Mouse (Mus musculus) olfactory bulb, adult 2 months (tissue): ENCODE measurements at regions not wholly inside any gene's neighbourhood (a gene's known extent, or its start where the extent isn't known, plus 50 kb on each side); places are given as distances from the start of the nearest gene placed in this dataset.
"Not testable (repeated sequence)": the region's sequence is repeated elsewhere in the genome, so short reads cannot be mapped to it uniquely, and the experiment has no call there.

ENCODE experiments used
- H3K27ac ChIP-seq: fragments of 200-500 bp; 2 replicates; pipeline ENCODE4 v1.5.1; 2012; ENCODE audit warnings: low read depth, low read length; ENCODE audit not compliant: insufficient read depth
- H3K4me1 ChIP-seq: fragments of 200-500 bp; 2 replicates; pipeline ENCODE4 v1.6.1; 2012; ENCODE audit warnings: low read length; ENCODE audit not compliant: control insufficient read depth, insufficient read depth
- H3K4me3 ChIP-seq: fragments of 200-500 bp; 2 replicates; pipeline ENCODE4 v1.5.1; 2012; ENCODE audit warnings: mild to moderate bottlenecking, low read depth, low read length, moderate library complexity; ENCODE audit not compliant: insufficient read depth
- CTCF ChIP-seq: fragments of 200-500 bp; IDR thresholded peaks from 2 replicates; pipeline ENCODE4 v1.5.1; 2012; ENCODE audit warnings: low read depth, mild to moderate bottlenecking, low read length, moderate library complexity; ENCODE audit not compliant: insufficient read depth
- POLR2A ChIP-seq: fragments of 200-500 bp; IDR thresholded peaks from 2 replicates; pipeline ENCODE4 v1.6.1; 2012; ENCODE audit warnings: mild to moderate bottlenecking, low read depth, low read length, moderate library complexity; ENCODE audit not compliant: insufficient read depth
- WGBS: fragments of 180-500 bp; shearing (Covaris S2); methylation state at CpG from one replicate; pipeline ENCODE4 v1.1.7; 2018; 5-methylcytosine and 5-hydroxymethylcytosine counted together

DNA sequence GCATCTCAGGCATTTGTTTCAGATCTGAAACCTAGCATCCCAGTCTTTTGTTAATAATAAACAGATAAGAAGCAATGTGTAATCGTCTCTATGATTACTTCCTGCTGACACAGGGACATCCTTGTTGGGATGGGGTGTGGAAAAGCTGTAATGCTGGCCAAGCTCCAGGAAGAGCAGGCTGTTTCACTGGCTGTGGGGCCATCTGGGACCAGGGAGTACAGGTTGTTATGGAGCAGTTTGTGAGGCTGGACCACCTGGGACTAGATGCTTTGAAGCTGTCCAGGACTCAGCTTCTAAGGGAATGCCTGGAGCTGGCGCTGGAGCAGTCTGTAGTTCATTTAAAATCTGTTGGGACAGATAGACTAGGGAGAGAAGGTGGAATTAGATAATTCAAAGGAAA is 361.5 kb downstream of the Fut8 start:
- H3K4me3 ChIP-seq: no peak overlapping the region
- TF ChIP-seq CTCF (no peak), POLR2A (no peak)
- no peaks in the 10 kb centered on the region for H3K4me1 ChIP-seq
- H3K27ac ChIP-seq: no peak overlapping the region
- WGBS: 78% methylated on average over 2 of the region's 2 CpGs

DNA sequence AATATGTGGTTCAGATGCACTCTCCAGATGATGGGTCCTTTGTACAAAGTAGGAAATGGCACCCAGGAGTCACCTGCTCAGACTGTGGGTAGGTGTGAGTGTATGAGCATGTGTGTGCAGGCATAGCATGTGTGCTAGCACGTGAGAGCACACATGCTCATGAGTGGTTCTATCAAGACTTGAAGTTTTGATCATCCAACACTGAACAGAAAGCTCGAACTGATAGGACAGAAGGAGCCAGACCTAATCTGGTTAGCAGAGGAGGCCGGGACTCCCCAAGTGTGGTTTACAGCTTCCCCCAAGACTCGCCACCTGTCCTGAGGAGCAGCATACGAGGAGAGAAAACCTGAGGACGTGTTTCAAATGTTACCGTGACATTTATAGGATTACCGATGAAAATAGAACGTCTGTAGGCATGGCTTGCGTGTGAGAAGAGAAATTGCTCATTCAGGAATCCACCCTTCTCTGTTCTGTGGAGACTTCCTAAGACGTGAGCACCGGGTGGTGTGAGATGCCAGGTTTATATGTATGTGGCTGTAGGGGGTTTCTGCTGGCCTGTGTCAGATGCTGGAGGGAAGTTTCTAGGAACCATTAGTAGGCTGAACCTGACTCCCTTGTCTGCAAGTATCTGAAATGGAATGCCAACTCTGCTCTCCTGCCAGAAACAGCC is 366.0 kb downstream of the Fut8 start:
- Histone ChIP-seq H3K4me3 (no peak overlapping the region), H3K27ac (no peak overlapping the region), H3K4me1 (no peaks in the 10 kb centered on the region)
- 86% methylated on average over 12 of the region's 12 CpGs for WGBS
- TF ChIP-seq POLR2A: no peak
- no peak for TF ChIP-seq CTCF

DNA sequence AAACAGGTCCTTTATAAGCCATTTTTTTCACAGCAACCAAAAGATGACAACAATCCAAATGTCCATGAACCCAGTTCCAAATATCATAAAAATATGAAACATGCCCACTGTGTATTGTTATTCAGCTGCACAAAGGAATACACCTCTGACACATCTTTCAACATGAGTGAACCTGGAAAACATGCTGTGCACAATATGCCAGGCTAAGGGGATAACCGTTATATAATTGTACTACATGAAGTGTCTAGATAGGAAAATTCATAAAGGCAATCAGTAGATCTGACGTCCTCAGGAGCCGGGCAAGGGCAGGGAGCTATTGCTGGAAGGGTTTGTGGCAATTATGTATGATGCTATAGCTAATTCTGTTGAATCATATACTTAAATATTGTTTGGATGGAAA is 379.6 kb downstream of the Fut8 start:
- TF ChIP-seq CTCF (no peak), POLR2A (no peak)
- Histone ChIP-seq H3K4me3 (no peak overlapping the region), H3K4me1 (no peaks in the 10 kb centered on the region), H3K27ac (no peak overlapping the region)
- WGBS: 97% methylated on average over 3 of the region's 3 CpGs

DNA sequence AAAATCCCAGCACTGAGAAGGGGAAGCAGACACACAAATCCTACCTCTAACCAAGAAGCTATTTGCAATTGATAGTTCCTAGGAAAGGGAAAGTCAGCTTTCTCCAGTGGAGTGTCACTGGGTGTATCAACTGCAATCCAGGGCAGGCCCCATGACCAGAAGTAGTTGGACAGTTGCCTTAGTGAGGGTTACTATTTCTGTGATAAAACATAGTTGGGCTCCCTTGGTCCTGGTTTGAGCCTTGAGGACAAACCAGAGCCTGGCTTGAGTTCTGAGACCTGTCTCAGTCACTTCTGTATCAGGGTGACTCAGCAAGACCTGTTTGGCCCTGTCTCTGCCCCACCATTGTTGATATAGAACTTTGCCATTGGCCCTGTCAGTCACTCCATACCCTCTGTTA is 384.3 kb downstream of the Fut8 start:
- TF ChIP-seq POLR2A: no peak
- no peak for TF ChIP-seq CTCF
- H3K4me3 ChIP-seq: no peak overlapping the region

DNA sequence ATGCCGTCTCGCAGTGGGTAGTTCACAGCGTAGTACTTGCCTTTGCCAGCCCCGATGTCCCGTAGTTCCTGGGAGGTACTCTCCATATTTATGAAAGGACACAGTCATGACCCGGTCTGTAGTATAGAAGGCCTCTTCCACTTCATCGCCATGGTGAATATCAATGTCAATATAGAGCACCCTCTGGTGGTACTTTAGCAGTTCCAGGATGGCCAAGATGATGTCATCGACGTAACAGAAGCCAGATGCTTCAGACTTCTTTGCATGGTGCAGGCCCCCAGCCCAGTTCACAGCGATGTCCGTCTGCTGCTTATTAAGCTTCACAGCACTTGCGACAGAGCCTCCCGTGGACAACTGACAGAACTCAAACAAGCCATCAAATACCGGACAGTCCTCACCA is 386.4 kb downstream of the Fut8 start:
- H3K27ac ChIP-seq, H3K4me1 ChIP-seq, H3K4me3 ChIP-seq: not testable (repeated sequence)
- 91% methylated on average over 14 of the region's 14 CpGs for WGBS

More for the DNA sequence above, 384.3 kb downstream of the Fut8 start:
- Histone ChIP-seq H3K4me1 (no peaks in the 10 kb centered on the region), H3K27ac (no peak overlapping the region)

DNA sequence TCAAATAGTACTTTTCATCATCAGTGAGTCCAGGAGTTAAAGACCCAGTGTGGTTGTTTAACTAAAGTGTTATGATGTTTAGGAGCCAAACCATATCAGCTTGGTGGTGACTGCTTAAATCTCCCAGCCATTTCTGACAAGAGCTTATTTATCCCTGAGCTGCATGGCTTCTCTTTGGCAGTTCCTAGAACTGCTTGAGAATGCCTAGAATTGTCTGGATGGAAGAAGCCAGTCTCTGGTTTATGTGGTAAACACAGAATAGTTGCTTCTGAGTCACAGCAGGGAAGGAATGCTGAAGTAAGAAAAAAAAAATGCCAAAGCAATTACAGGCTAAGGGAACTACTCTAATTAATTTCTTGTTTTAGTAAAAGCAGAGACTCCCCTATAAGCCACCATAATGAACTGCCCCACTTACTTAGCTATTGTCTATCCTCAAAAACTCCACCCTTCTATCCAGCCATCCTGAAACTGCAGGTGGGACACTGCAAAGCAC is 390.5 kb downstream of the Fut8 start:
- no peak for TF ChIP-seq CTCF
- TF ChIP-seq POLR2A: no peak
- no peaks in the 10 kb centered on the region for H3K4me1 ChIP-seq
- no peak overlapping the region for H3K27ac ChIP-seq
- no peak overlapping the region for H3K4me3 ChIP-seq

DNA sequence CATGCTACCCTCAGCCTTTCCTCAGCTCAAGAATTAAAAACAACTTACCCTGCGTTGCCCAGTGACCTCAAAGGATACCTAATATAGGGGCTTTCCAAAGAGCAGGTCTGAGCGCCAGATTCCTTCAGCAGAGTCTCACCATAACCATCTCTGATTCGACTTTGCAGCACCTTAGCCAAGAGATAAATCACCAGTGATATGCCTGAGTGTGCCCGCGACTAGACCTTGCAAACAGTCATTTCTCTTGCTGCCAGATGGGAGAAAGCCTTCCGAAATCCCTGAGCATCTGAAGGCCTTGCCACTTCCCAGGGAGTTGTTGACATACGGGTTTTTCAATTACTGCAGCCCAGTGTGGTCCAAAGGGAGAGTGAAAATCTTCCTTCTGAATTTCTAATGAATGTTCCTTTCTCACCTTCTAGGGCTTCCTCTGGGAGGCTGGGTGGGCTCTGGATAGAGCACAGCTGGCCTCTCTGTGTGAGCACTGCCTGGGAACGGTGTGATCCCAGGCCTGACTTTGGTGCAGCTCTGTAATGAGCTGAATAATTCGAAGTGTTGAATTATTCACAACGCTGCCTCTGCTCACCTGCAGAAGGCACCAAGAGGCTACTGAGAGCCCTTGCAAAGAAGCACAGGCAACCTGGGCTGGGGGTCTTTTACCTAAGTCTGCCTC is 396.2 kb downstream of the Fut8 start:
- TF ChIP-seq POLR2A (no peak), CTCF (no peak)
- Histone ChIP-seq H3K4me3 (no peak overlapping the region), H3K4me1 (no peaks in the 10 kb centered on the region), H3K27ac (no peak overlapping the region)
- 79% methylated on average over 10 of the region's 10 CpGs for WGBS

DNA sequence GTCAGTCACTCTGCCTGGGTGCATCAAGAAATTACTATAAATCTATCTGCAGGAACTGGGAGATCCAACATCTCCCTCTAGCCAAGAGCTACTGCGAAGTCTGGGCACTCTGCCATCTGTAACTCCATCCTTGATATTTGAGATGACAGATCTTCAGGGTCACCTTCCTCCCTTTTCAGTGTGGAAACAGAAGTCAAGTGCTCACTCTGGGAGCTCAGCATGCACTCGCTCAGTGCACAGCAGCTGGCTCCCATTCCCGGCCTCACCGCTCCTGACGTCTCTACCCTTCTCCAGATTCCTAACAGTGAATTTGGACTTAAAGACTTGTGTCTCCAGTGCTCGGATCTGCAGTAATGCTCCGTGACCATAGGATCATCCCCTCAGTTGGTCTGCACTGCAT is 400.3 kb downstream of the Fut8 start:
- TF ChIP-seq POLR2A (no peak), CTCF (no peak)
- WGBS: 84% methylated on average over 7 of the region's 7 CpGs
- Histone ChIP-seq H3K27ac (no peak overlapping the region), H3K4me3 (no peak overlapping the region), H3K4me1 (no peaks in the 10 kb centered on the region)

DNA sequence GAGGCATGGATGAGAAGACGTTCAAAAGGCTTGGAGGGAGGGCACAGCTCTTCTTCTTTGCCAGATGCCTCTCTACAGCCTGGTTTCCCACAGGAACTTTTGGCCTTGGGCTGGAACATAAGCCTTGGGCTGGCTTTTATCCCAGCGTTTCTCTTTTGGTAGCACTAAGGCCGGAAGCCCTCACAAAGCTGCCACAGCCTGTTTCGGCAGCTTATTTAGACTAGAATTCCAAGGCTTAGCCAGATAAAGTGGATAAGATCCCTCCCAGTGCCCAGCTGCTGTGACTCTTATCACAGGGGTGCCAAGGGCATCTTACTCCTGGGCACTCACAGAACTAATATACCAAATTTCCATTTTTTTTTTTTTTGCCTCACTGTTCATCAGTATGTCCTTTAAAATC is 404.4 kb downstream of the Fut8 start:
- TF ChIP-seq POLR2A: no peak
- Histone ChIP-seq H3K4me1 (no peaks in the 10 kb centered on the region), H3K4me3 (no peak overlapping the region), H3K27ac (no peak overlapping the region)
- WGBS: 67% methylated on average over 4 of the region's 4 CpGs
